Mouse (Mus musculus) forebrain, postnatal 0 days (tissue): ENCODE measurements at regions not wholly inside any gene's neighbourhood (a gene's known extent, or its start where the extent isn't known, plus 50 kb on each side); places are given as distances from the start of the nearest gene placed in this dataset.

Experiments used
- ATAC-seq: fragments of 200-750 bp; cut with Nextera tagmentation; 2 replicates; pipeline ENCODE4 v1.8.0; 2017; ENCODE audit warnings: mild to moderate bottlenecking, moderate library complexity
- DNase-seq: peaks from one replicate; pipeline ENCODE4 v3.0.0-alpha.2; 2015
- H3K27ac ChIP-seq: fragments of 300-500 bp; sonication (generic); 2 replicates; pipeline ENCODE4 v1.5.1; 2014; ENCODE audit warnings: low read depth, mild to moderate bottlenecking, antibody characterized with exemption, low read length, moderate library complexity, mixed read lengths
- H3K27me3 ChIP-seq: fragments of 300-500 bp; sonication (generic); 2 replicates; pipeline ENCODE4 v1.6.1; 2014; ENCODE audit warnings: mild to moderate bottlenecking, low read length, mixed read lengths; ENCODE audit not compliant: insufficient read depth
- H3K36me3 ChIP-seq: fragments of 300-500 bp; sonication (generic); 2 replicates; pipeline ENCODE4 v1.6.1; 2014; ENCODE audit warnings: mild to moderate bottlenecking, moderate library complexity; ENCODE audit not compliant: insufficient read depth
- H3K4me1 ChIP-seq: fragments of 300-500 bp; sonication (generic); 2 replicates; pipeline ENCODE4 v1.6.1; 2014; ENCODE audit warnings: antibody characterized with exemption; ENCODE audit not compliant: insufficient read depth
- H3K4me2 ChIP-seq: fragments of 300-500 bp; sonication (generic); 2 replicates; pipeline ENCODE4 v1.6.1; 2014; ENCODE audit warnings: low read depth, mild to moderate bottlenecking, moderate library complexity
- H3K4me3 ChIP-seq: fragments of 300-500 bp; sonication (generic); 2 replicates; pipeline ENCODE4 v1.5.1; 2014; ENCODE audit warnings: low read depth, low read length, mixed read lengths
- H3K9ac ChIP-seq: fragments of 300-500 bp; sonication (generic); 2 replicates; pipeline ENCODE4 v1.6.1; 2014; ENCODE audit warnings: mild to moderate bottlenecking
- H3K9me3 ChIP-seq: fragments of 300-500 bp; sonication (generic); 2 replicates; pipeline ENCODE4 v1.6.1; 2016; ENCODE audit warnings: low read length
- CTCF ChIP-seq: sonication (generic); IDR thresholded peaks from 2 replicates; pipeline ENCODE4 v1.5.1; 2016; ENCODE audit warnings: antibody characterized with exemption, control low read depth, low read depth
- WGBS: fragments of 180-500 bp; shearing (Covaris S2); extraction: QIAGEN DNeasy Blood & Tissue Kit; methylation state at CpG from one replicate; pipeline ENCODE4 v1.1.7; 2014; 5-methylcytosine and 5-hydroxymethylcytosine counted together

DNA sequence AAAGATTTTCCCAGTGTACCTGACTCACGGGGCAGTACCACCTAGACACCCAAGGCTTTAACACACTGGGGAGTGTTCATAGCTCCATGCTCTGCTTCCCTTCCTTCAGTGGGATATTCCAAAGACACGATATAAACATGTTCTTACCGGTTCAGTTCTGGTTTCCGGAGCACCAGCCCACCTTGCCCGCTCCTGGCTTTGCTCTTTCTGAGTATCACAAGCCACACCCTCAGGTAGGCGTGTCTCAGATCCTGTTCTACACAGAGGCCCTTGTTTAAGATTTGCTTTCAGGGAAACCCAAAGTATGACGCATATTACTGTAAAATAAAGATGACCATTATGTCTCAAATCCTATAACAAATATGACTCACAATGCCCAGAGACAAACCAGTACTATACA, 134.6 kb upstream of the Eef1e1 start:
- 44% methylated on average over 7 of the region's 7 CpGs for WGBS
- H3K4me2 ChIP-seq: no peak overlapping the region
- H3K36me3 ChIP-seq: no peaks in the 10 kb centered on the region
- DNase-seq (no peak), ATAC-seq (no peak)
- H3K9ac ChIP-seq: no peak overlapping the region
- H3K4me1 ChIP-seq: no peaks in the 10 kb centered on the region
- no peaks in the 10 kb centered on the region for H3K9me3 ChIP-seq
- H3K4me3 ChIP-seq: no peak overlapping the region
- H3K27me3 ChIP-seq: no peaks in the 10 kb centered on the region
- H3K27ac ChIP-seq: no peak overlapping the region
- TF ChIP-seq CTCF: no peak

- 68% methylated on average over 6 of the region's 6 CpGs for WGBS
- Histone ChIP-seq H3K9ac (no peak overlapping the region), H3K9me3 (no peaks in the 10 kb centered on the region), H3K36me3 (no peaks in the 10 kb centered on the region), H3K27ac (no peak overlapping the region), H3K4me3 (no peak overlapping the region), H3K27me3 (no peaks in the 10 kb centered on the region), H3K4me2 (no peak overlapping the region), H3K4me1 (no peaks in the 10 kb centered on the region)
- ATAC-seq: no peak
- no peak for DNase-seq
- no peak for TF ChIP-seq CTCF
These were observed 121.8 kb upstream of the Eef1e1 start for GRCm38 (mm10) chr13:38780630-38781010.

DNA sequence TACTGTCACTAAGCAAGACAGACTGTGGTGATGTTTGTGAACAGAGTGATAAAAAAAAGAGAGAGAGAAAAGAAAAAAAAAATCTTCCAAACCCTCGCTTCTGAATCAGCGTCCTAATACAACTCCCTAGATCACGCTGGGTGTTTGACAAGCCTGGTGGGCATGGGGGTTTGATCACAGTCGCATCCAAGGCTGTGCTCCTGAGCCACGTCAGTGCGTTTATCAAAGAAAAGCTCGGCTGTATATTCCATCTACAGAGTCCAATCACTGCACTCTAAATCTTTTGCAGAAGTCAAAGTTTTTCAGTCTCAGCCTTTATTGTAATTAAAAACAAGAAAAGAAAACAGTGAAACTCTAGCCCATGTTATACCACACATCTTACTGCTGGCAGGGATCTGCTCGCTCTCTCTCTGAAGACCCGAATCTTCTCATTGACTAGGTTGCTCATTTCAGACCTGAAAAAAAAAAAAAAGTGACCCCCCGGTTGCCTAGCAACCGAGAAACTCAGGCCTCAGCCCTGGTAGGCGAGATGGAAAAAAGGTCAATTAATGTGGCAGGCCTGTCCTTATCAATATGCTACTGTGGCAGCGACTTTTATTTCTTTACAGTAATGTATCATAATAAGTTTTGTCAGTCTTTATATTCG, 121.2 kb upstream of the Eef1e1 start:
- Histone ChIP-seq H3K9me3 (no peaks in the 10 kb centered on the region), H3K4me3 (no peak overlapping the region), H3K4me1 (no peaks in the 10 kb centered on the region), H3K9ac (no peak overlapping the region), H3K27ac (no peak overlapping the region), H3K4me2 (no peak overlapping the region), H3K27me3 (no peaks in the 10 kb centered on the region), H3K36me3 (no peaks in the 10 kb centered on the region)
- no peak for TF ChIP-seq CTCF
- ATAC-seq: no peak
- 53% methylated on average over 14 of the region's 14 CpGs for WGBS
- DNase-seq: no peak

DNA sequence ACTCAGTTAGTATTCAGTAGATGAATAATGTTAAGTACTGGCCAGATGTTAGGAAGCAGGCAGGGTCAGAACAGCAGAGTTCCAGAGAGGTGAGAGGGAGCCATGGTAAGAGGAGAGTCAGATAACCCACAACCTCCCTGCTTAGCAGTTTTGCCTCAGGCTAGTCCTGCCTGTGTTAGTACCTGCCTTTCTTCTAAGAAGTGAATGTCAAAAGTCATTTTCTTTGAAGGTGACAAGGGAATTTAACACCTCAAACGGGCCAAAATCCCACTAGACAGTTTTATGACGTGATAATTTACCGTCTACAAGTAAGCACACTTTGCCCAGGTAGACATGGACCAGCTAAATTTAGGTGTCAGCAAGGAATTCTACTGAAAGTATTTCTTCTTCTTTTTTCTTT, 117.7 kb upstream of the Eef1e1 start:
- no peak for TF ChIP-seq CTCF
- H3K27ac ChIP-seq: no peak overlapping the region
- no peak overlapping the region for H3K9ac ChIP-seq
- ATAC-seq (no peak), DNase-seq (no peak)
- no peaks in the 10 kb centered on the region for H3K27me3 ChIP-seq
- H3K4me1 ChIP-seq: no peaks in the 10 kb centered on the region
- no peak overlapping the region for H3K4me2 ChIP-seq
- no peak overlapping the region for H3K4me3 ChIP-seq
- no peaks in the 10 kb centered on the region for H3K9me3 ChIP-seq
- no peaks in the 10 kb centered on the region for H3K36me3 ChIP-seq
- 88% methylated on average over 3 of the region's 3 CpGs for WGBS

GRCm38 (mm10) chr13:38772996-38773395, 114.1 kb upstream of the Eef1e1 start:
- Histone ChIP-seq H3K4me2 (no peak overlapping the region), H3K9me3 (no peaks in the 10 kb centered on the region), H3K4me1 (no peaks in the 10 kb centered on the region), H3K36me3 (no peaks in the 10 kb centered on the region), H3K27me3 (no peaks in the 10 kb centered on the region), H3K27ac (no peak overlapping the region), H3K9ac (no peak overlapping the region), H3K4me3 (no peak overlapping the region)
- DNase-seq (no peak), ATAC-seq (no peak)
- TF ChIP-seq CTCF: no peak
- WGBS: 79% methylated on average over 6 of the region's 6 CpGs

DNA sequence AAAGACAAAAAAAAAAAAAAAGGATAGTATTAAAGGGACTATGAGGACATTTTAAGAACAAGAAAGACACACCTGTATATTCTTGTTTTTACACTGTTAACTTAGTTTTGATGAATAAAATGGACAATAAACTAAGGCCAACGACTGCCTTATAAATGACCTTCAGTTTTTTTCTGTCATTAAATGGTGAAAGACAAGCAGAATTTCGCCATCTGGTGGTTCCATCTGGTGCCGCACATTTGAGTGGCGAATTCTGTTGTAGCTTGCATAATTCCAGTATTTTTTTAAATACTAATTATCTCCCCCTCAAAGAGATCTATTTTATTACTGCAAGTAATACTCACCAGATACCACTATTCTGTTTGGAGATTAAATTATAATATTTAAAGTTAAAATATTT, 107.3 kb upstream of the Eef1e1 start:
- TF ChIP-seq CTCF: peak; percentile 48
- 27% methylated on average over 4 of the region's 4 CpGs for WGBS
- no peak overlapping the region for H3K4me2 ChIP-seq
- H3K9me3 ChIP-seq: no peaks in the 10 kb centered on the region
- peak; percentile 47 for DNase-seq
- H3K4me1 ChIP-seq: no peaks in the 10 kb centered on the region
- no peak overlapping the region for H3K4me3 ChIP-seq
- no peak overlapping the region for H3K27ac ChIP-seq
- no peak for ATAC-seq
- H3K36me3 ChIP-seq: no peaks in the 10 kb centered on the region
- H3K27me3 ChIP-seq: no peaks in the 10 kb centered on the region
- H3K9ac ChIP-seq: no peak overlapping the region

- Histone ChIP-seq H3K27me3 (no peaks in the 10 kb centered on the region), H3K4me1 (no peaks in the 10 kb centered on the region), H3K4me2 (no peak overlapping the region), H3K4me3 (no peak overlapping the region), H3K9ac (no peak overlapping the region), H3K9me3 (no peaks in the 10 kb centered on the region), H3K36me3 (no peaks in the 10 kb centered on the region), H3K27ac (no peak overlapping the region)
- TF ChIP-seq CTCF: no peak
- ATAC-seq (no peak), DNase-seq (no peak)
- 89% methylated on average over 3 of the region's 3 CpGs for WGBS
These were observed 101.4 kb upstream of the Eef1e1 start for GRCm38 (mm10) chr13:38760261-38760660.
